ENCODE assay signal across 9 mouse cellular contexts in the genomic region with DNA sequence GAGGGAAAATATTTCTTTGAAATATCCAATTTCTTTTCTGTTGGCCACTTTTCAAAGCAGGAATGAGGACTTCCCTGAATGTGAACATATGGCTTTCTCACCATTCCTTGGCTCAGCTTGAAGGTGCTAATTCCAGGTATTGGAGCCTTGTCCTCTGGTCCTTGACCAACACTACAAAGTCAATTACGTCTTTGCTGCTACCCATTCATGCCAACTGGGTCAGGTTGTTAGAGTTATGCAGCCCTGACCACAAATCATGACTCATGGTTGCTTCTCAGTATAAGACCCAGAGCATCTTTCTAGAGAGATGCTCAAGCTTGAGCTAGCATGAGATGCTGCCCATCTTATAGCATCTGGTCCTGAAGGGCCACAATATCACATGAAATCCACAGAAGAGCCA.
"Had no signal": no experiment of that assay in that cellular context is flagged by ENCODE, and none has a peak within 500 bp of the region (broad histone marks: within the 10 kb centered on the region; RNA-seq: fewer than 3 reads in every experiment).

No protein-coding gene starts in this region.

- ATAC-seq: lung, postnatal 0 days; midbrain, embryonic 13.5 days; midbrain, embryonic 15.5 days had no signal

- DNase-seq: lung, postnatal 14 days; lung, postnatal 36 days; right cerebral cortex, postnatal 14 days; thymus, adult 2 months; thymus, postnatal 25 days; thymus, postnatal 4 days had no signal
